Mouse (Mus musculus): ENCODE data around the gene Svep1. TPM values are rescaled to one million over a fixed set of nuclear protein-coding genes. Genes with fewer than 3 reads are reported as not detected.

Gene Svep1
- polyA plus RNA-seq, 1 experiment from 2014 or later, result 6.2 TPM

GRCm38 (mm10) chr4:58009024-58009423, 197.6 kb downstream of the Svep1 start, which contains the start of gene Txndc8:
Gene Txndc8 (minus strand): TSS chr4:58009124.
- Histone ChIP-seq H3K4me2 (replicated peaks) (no peak within 1 kb of the TSS), H3K36me3 (no peaks in the 10 kb centered on the region), H3K4me1 (replicated peaks) (no peaks in the 10 kb centered on the region), H3K27me3 (replicated peaks) (no peaks in the 10 kb centered on the region), H3K4me3 (replicated peaks) (no peak within 1 kb of the TSS), H3K9me3 (no peaks in the 10 kb centered on the region), H3K27ac (no peak within 1 kb of the TSS), H3K9ac (no peak within 1 kb of the TSS)
- 90% methylated on average over 5 of the region's 5 CpGs for WGBS
- ATAC-seq, result no peak

- Histone ChIP-seq H3K36me3 (no peaks in the 10 kb centered on the region), H3K9me3 (no peaks in the 10 kb centered on the region), H3K4me1 (replicated peaks) (no peaks in the 10 kb centered on the region), H3K9ac (no peak overlapping the region), H3K27me3 (replicated peaks) (no peaks in the 10 kb centered on the region), H3K4me2 (replicated peaks) (no peak overlapping the region), H3K4me3 (replicated peaks) (no peak overlapping the region), H3K27ac (no peak overlapping the region)
- no peak for ATAC-seq
- 66% methylated on average over 3 of the region's 3 CpGs for WGBS
Measured at GRCm38 (mm10) chr4:58003501-58003900, 203.2 kb downstream of the Svep1 start.

Other genes with a start within 250 kb of the Svep1 start
- not detected in 2 replicates for gene Txndc8, start 197.7 kb downstream of the Svep1 start, polyA plus RNA-seq (2015; fragmentation: Nextera tagmentation; extraction: Ambion mirVana)
- 0.20 and 0.31 TPM in 2 replicates for gene Musk, start 79.1 kb upstream of the Svep1 start, polyA plus RNA-seq (2015; fragmentation: Nextera tagmentation; extraction: Ambion mirVana)